Mouse (Mus musculus) lung, postnatal 0 days (tissue): Measurements from ENCODE around the gene Atp6v0e2.

Experiments
- CTCF ChIP-seq: IDR thresholded peaks from 2 replicates; pipeline ENCODE4 v1.5.1; 2016; ENCODE audit warnings: antibody characterized with exemption, mild to moderate bottlenecking
- EP300 ChIP-seq: IDR thresholded peaks from 2 replicates; pipeline ENCODE4 v1.6.1; 2016; ENCODE audit warnings: antibody characterized with exemption, mild to moderate bottlenecking, control low read depth

DNA sequence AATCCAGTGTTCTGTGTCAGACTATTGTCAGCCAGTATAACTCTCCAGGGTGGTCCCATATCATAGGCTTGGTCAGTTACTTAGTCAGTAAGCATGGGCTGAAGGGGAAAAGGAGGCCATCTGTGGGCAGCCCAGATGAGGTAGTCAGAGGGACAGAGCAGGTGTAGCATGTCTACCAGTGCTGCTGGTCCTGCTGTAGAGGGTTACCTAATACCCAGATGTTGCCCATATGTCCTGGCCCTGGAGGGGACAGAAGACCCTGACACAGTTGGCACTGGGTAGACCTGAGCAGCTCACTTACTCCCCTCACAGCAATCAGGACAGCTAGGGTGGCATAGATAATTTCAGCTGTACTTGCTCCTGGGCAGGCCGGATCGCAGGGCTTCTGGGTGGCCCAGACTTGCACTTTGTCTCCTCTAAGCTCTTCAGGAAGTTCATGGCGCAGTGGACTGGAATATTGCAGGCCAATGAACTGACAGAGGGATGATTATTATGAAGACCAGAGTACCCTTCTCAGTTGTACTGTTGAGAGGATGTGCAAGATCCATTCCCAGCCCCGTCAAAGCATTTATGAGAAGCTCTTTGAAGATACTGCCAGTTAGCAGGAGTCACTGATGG is 28.4 kb downstream of the Atp6v0e2 start:
- TF ChIP-seq CTCF (no peak), EP300 (no peak)
